Mouse (Mus musculus) CH12.LX (cell line): ENCODE measurements around the gene Fopnl. TPM values are rescaled to one million over a fixed set of nuclear protein-coding genes. Genes with fewer than 3 reads are reported as not detected.

Source experiments
- DNase-seq: peaks from one replicate; pipeline ENCODE4 v3.0.0-alpha.2; 2013; ENCODE audit errors: extremely low read depth
- H3K27ac ChIP-seq: 2 replicates; pipeline ENCODE4 v1.5.1; 2012; ENCODE audit warnings: low read depth, mild to moderate bottlenecking, control low read depth, moderate library complexity; ENCODE audit not compliant: insufficient read depth
- H3K27me3 ChIP-seq: replicated peaks from 2 replicates; pipeline ENCODE3; 2012; ENCODE audit warnings: inconsistent platforms
- H3K36me3 ChIP-seq, 2 experiments: replicated peaks in 1 of 2; 2 replicates each; pipeline versions ENCODE3 to v1.6.1; 2012; ENCODE audit warnings: inconsistent platforms in 1 of 2, low read length in 1 of 2, mild to moderate bottlenecking in 1 of 2, mixed read lengths in 1 of 2, moderate library complexity in 1 of 2; ENCODE audit not compliant: control insufficient read depth in 1 of 2, insufficient read depth in 1 of 2
- H3K4me1 ChIP-seq, 2 experiments: 2 replicates each; pipeline ENCODE4 v1.6.1; 2012; ENCODE audit warnings: inconsistent platforms in 1 of 2, moderate library complexity in 1 of 2; ENCODE audit not compliant: insufficient read depth in 2 of 2, control insufficient read depth in 1 of 2
- H3K4me2 ChIP-seq: 2 replicates; pipeline ENCODE4 v1.6.1; 2012; ENCODE audit warnings: low read depth, mild to moderate bottlenecking, control low read depth; ENCODE audit not compliant: poor library complexity, insufficient read depth, severe bottlenecking
- H3K4me3 ChIP-seq, 3 experiments: fragments of 150-350 bp in 1 of 3; sonication (generic) in 1 of 3; replicated peaks in 1 of 3; 2 replicates each; pipeline versions ENCODE3 to v1.5.1; 2011 to 2012; ENCODE audit warnings: low read depth in 2 of 3, low read length in 2 of 3, mild to moderate bottlenecking in 2 of 3, moderate library complexity in 2 of 3, control low read depth in 1 of 3, improper control_type of control experiment in 1 of 3, inconsistent platforms in 1 of 3, mixed read lengths in 1 of 3; ENCODE audit not compliant: poor library complexity in 1 of 3
- H3K79me2 ChIP-seq: replicated peaks from 2 replicates; pipeline ENCODE4 v1.6.1; 2012; ENCODE audit warnings: mild to moderate bottlenecking, moderate library complexity; ENCODE audit not compliant: control insufficient read depth, poor library complexity, insufficient read depth, severe bottlenecking; ENCODE audit errors: extremely low read depth
- H3K9ac ChIP-seq: 2 replicates; pipeline ENCODE4 v1.6.1; 2012; ENCODE audit warnings: low read depth, mild to moderate bottlenecking, control low read depth, moderate library complexity; ENCODE audit not compliant: insufficient read depth
- H3K9me3 ChIP-seq: replicated peaks from 2 replicates; pipeline ENCODE3; 2012; ENCODE audit warnings: low read length, inconsistent platforms, mixed read lengths
- BHLHE40 ChIP-seq: IDR thresholded peaks from 2 replicates; pipeline ENCODE4 v1.6.1; 2011; ENCODE audit warnings: mild to moderate bottlenecking, low read depth, low read length, improper control_type of control experiment
- CHD1 ChIP-seq: IDR thresholded peaks from 2 replicates; pipeline ENCODE4 v1.6.1; 2012; ENCODE audit warnings: low read depth, low read length, improper control_type of control experiment, inconsistent platforms
- CHD2 ChIP-seq: IDR thresholded peaks from 2 replicates; pipeline ENCODE4 v1.6.1; 2011; ENCODE audit warnings: low read length, improper control_type of control experiment
- CTCF ChIP-seq, 2 experiments: IDR thresholded peaks in 1 of 2; conservative IDR thresholded peaks in 1 of 2; 2 replicates each; pipeline ENCODE4 v1.5.1; 2011 to 2012; ENCODE audit warnings: low read depth in 2 of 2, low read length in 2 of 2, improper control_type of control experiment in 1 of 2, inconsistent platforms in 1 of 2, mild to moderate bottlenecking in 1 of 2, moderate library complexity in 1 of 2
- E2F4 ChIP-seq: IDR thresholded peaks from 2 replicates; pipeline ENCODE4 v1.6.1; 2011; ENCODE audit warnings: low read depth, low read length, improper control_type of control experiment; ENCODE audit not compliant: insufficient replicate concordance
- EP300 ChIP-seq: IDR thresholded peaks from 2 replicates; pipeline ENCODE4 v1.6.1; 2011; ENCODE audit warnings: low read length, improper control_type of control experiment
- ETS1 ChIP-seq: conservative IDR thresholded peaks from 2 replicates; pipeline ENCODE4 v1.6.1; 2012; ENCODE audit warnings: low read depth, mild to moderate bottlenecking, inconsistent platforms, low read length, improper control_type of control experiment, moderate library complexity
- GABPA ChIP-seq: IDR thresholded peaks from 2 replicates; pipeline ENCODE4 v1.6.1; 2012; ENCODE audit warnings: low read depth, low read length, improper control_type of control experiment, inconsistent platforms; ENCODE audit not compliant: insufficient replicate concordance
- HCFC1 ChIP-seq: IDR thresholded peaks from 2 replicates; pipeline ENCODE4 v1.6.1; 2012; ENCODE audit warnings: low read depth, mild to moderate bottlenecking, inconsistent platforms, low read length, improper control_type of control experiment
- IRF4 ChIP-seq: IDR thresholded peaks from 2 replicates; pipeline ENCODE4 v1.6.1; 2014; ENCODE audit warnings: low read depth, mild to moderate bottlenecking, inconsistent platforms, low read length, improper control_type of control experiment
- JUND ChIP-seq: conservative IDR thresholded peaks from 2 replicates; pipeline ENCODE4 v1.6.1; 2011; ENCODE audit warnings: low read depth, low read length, improper control_type of control experiment
- KAT2A ChIP-seq: IDR thresholded peaks from 2 replicates; pipeline ENCODE4 v1.6.1; 2012; ENCODE audit warnings: low read length, improper control_type of control experiment, inconsistent platforms; ENCODE audit not compliant: insufficient replicate concordance
- MAZ ChIP-seq: IDR thresholded peaks from 2 replicates; pipeline ENCODE4 v1.6.1; 2012; ENCODE audit warnings: low read depth, mild to moderate bottlenecking, inconsistent platforms, low read length, improper control_type of control experiment, moderate library complexity
- MEF2A ChIP-seq: IDR thresholded peaks from 2 replicates; pipeline ENCODE4 v1.6.1; 2014; ENCODE audit warnings: low read depth, mild to moderate bottlenecking, inconsistent platforms, low read length, improper control_type of control experiment, borderline replicate concordance
- MXI1 ChIP-seq: IDR thresholded peaks from 2 replicates; pipeline ENCODE4 v1.6.1; 2011; ENCODE audit warnings: mild to moderate bottlenecking, low read depth, low read length, improper control_type of control experiment
- NELFE ChIP-seq: IDR thresholded peaks from 2 replicates; pipeline ENCODE4 v1.6.1; 2011; ENCODE audit warnings: low read depth, low read length, improper control_type of control experiment
- RCOR1 ChIP-seq: conservative IDR thresholded peaks from 2 replicates; pipeline ENCODE4 v1.6.1; 2012; ENCODE audit warnings: low read depth, mild to moderate bottlenecking, inconsistent platforms, low read length, improper control_type of control experiment
- TCF12 ChIP-seq: IDR thresholded peaks from 2 replicates; pipeline ENCODE4 v1.6.1; 2014; ENCODE audit warnings: low read depth, mild to moderate bottlenecking, inconsistent platforms, low read length, improper control_type of control experiment
- UBTF ChIP-seq: IDR thresholded peaks from 2 replicates; pipeline ENCODE4 v1.6.1; 2012; ENCODE audit warnings: low read depth, mild to moderate bottlenecking, inconsistent platforms, low read length, improper control_type of control experiment, moderate library complexity
- USF1 ChIP-seq: IDR thresholded peaks from 2 replicates; pipeline ENCODE4 v1.6.1; 2014; ENCODE audit warnings: low read depth, mild to moderate bottlenecking, inconsistent platforms, low read length, improper control_type of control experiment
- ZC3H11A ChIP-seq: IDR thresholded peaks from 2 replicates; pipeline ENCODE4 v1.6.1; 2012; ENCODE audit warnings: low read depth, mild to moderate bottlenecking, inconsistent platforms, low read length, improper control_type of control experiment
- ZKSCAN1 ChIP-seq: IDR thresholded peaks from 2 replicates; pipeline ENCODE4 v1.6.1; 2012; ENCODE audit warnings: low read depth, inconsistent platforms, low read length, improper control_type of control experiment, borderline replicate concordance
- ZMIZ1 ChIP-seq: IDR thresholded peaks from 2 replicates; pipeline ENCODE4 v1.6.1; 2012; ENCODE audit warnings: low read depth, mild to moderate bottlenecking, inconsistent platforms, low read length, improper control_type of control experiment
- ZNF384 ChIP-seq: IDR thresholded peaks from 2 replicates; pipeline ENCODE4 v1.6.1; 2012; ENCODE audit warnings: low read depth, low read length, improper control_type of control experiment, inconsistent platforms
- dilution Hi-C: fragments of 300-500 bp; cut with MboI; formaldehyde crosslinking; loops from 2 replicates; pipeline ENCODE4 v1.14.3; 2020; ENCODE audit warnings: low sequenced_read_pairs; ENCODE audit not compliant: extremely low pct_unique_long_range_greater_than_20kb, extremely low pct_ligation_motif_present
- in situ Hi-C: fragments of 300-500 bp; cut with MboI; formaldehyde crosslinking; loops from 3 replicates; pipeline ENCODE4 v1.14.3; 2019; ENCODE audit warnings: low sequenced_read_pairs, low pct_ligation_motif_present, low pct_unique_long_range_greater_than_20kb, mixed read lengths
- polyA plus RNA-seq: library from polyadenylated mRNA; unstranded; fragments of >175 nt; gene quantifications from 2 replicates; pipeline ENCODE4 v1.2.1, GENCODE M21; 2012; ENCODE audit warnings: low read depth; ENCODE audit not compliant: insufficient read length
- total RNA-seq, 2 experiments: library from RNA; depleted of rRNA; stranded (reverse); fragments of 300-350 nt in 1 of 2; fragments of >200 nt in 1 of 2; gene quantifications; 2 replicates each; pipeline ENCODE4 v1.2.3; 2012 to 2014

The Fopnl gene
- total and polyA plus RNA-seq, 3 experiments = 32.8 to 153 (median 56.8) TPM

DNA sequence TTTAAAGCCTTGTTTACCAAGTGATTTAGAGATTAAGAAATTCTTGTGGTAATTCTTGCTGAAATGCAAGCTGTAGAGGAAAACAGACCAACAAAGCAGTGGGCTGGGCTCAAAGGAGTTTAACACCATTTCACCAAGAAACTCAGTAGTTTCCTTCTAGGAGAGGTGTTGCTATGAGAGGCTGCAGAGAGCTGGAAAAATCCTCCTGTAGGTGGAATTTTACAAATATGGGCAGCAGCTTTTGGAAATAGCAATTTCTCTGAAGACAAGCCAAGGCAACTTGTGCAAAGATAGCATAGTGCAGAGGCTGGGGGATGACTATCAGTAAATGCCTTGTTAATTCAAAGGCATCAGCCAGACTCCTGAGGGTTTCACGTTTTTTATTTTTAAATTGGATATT is 3.3 kb upstream of the Fopnl start:
- Histone ChIP-seq H3K36me3 (no peaks in the 10 kb centered on the region), H3K27ac (no peak overlapping the region), H3K9ac (no peak overlapping the region), H3K27me3 (peaks cover 2% of the 10 kb centered on the region), H3K4me1 (peaks cover 2 to 20% of the 10 kb centered on the region in 2 experiments), H3K79me2 (peaks cover 7% of the 10 kb centered on the region), H3K9me3 (no peaks in the 10 kb centered on the region), H3K4me3 (no peak overlapping the region), H3K4me2 (no peak overlapping the region)
- TF ChIP-seq CHD1 = no peak
- no peak for TF ChIP-seq EP300
- TF ChIP-seq E2F4 = no peak
- no peak for TF ChIP-seq ZC3H11A
- no peak for TF ChIP-seq CTCF (conservative IDR thresholded peaks at IDR 0.05 in 1 of 2, IDR thresholded peaks at IDR 0.05 in 1 of 2; ENCODE audit: low read depth in 2 of 2, low read length in 2 of 2)
- TF ChIP-seq MXI1 = no peak
- no peak for TF ChIP-seq MAZ
- no peak for TF ChIP-seq ZKSCAN1
- TF ChIP-seq CHD2 = no peak
- TF ChIP-seq ZMIZ1 = no peak
- no peak for TF ChIP-seq NELFE
- TF ChIP-seq TCF12 = no peak
- no peak for TF ChIP-seq ZNF384
- TF ChIP-seq USF1 = no peak
- DNase-seq = no peak
- dilution Hi-C loops = no loop called here
- in situ Hi-C loops = no loop called here

GRCm38 (mm10) chr16:14319681-14320080 is 2.5 kb upstream of the Fopnl start:
- peaks cover 2% of the 10 kb centered on the region for H3K27me3 ChIP-seq
- H3K36me3 ChIP-seq = peaks cover under 1 to 2% of the 10 kb centered on the region in 2 experiments
- peaks cover 11% of the 10 kb centered on the region for H3K79me2 ChIP-seq
- H3K27ac ChIP-seq = no peak overlapping the region
- in situ Hi-C loops (no loop called here), dilution Hi-C loops (no loop called here)
- H3K4me3 ChIP-seq = no peak overlapping the region
- H3K9ac ChIP-seq = no peak overlapping the region
- TF ChIP-seq E2F4 (no peak), CHD1 (no peak), ZC3H11A (no peak), RCOR1 (no peak), ZMIZ1 (no peak), KAT2A (no peak), GABPA (no peak), IRF4 (no peak), USF1 (no peak), UBTF (no peak), BHLHE40 (no peak), ETS1 (no peak), EP300 (no peak), MAZ (no peak), HCFC1 (no peak), MEF2A (no peak), JUND (no peak)
- H3K9me3 ChIP-seq = no peaks in the 10 kb centered on the region
- no peak overlapping the region for H3K4me2 ChIP-seq
- no peak for DNase-seq
- H3K4me1 ChIP-seq = peaks cover 4 to 27% of the 10 kb centered on the region in 2 experiments
